Mouse (Mus musculus) embryo, embryonic 10.5 days (tissue): ENCODE results near the gene Actr10.

Experiments used
- DNase-seq: peaks from one replicate; pipeline ENCODE4 v3.0.0-alpha.2; 2015; ENCODE audit warnings: low spot score

Gene Actr10

GRCm38 (mm10) chr12:70937571-70938384, at the start of gene Actr10:
TSS of gene Actr10 (plus strand) at chr12:70937857.
- peak; percentile 94 for DNase-seq

- DNase-seq, result no peak
Observed at GRCm38 (mm10) chr12:70890405-70890804, 47.3 kb upstream of the Actr10 start.

- no peak for DNase-seq
Observed at GRCm38 (mm10) chr12:70890874-70891470, 46.7 kb upstream of the Actr10 start.

DNA sequence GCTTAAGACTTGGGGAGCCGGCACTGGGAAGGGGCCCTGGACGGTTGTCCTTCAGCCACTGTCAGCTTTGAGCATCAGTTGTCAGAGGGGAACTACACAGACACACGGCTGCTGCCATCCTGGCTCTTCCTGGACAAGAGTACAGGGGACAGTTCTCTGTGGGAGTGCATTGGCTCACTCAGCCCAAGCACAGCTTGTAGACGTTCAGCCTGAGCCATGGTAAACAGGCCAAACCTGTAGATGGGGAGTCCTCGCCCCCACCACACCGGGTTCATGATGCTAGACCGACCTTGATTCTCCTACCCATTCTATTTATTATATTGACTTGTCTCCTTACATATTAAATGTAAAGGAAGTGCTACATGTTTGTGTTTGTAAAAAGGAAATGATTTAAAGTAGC, 42.4 kb upstream of the Actr10 start:
- no peak for DNase-seq

GRCm38 (mm10) chr12:70896068-70896467, 41.6 kb upstream of the Actr10 start:
- no peak for DNase-seq

GRCm38 (mm10) chr12:70897434-70897833, 40.2 kb upstream of the Actr10 start:
- no peak for DNase-seq

GRCm38 (mm10) chr12:70898450-70898849, 39.2 kb upstream of the Actr10 start:
- peak; percentile 36 for DNase-seq

- no peak for DNase-seq
Observed at GRCm38 (mm10) chr12:70904471-70904870, 33.2 kb upstream of the Actr10 start.

- no peak for DNase-seq
Observed at GRCm38 (mm10) chr12:70906867-70907266, 30.8 kb upstream of the Actr10 start.

DNA sequence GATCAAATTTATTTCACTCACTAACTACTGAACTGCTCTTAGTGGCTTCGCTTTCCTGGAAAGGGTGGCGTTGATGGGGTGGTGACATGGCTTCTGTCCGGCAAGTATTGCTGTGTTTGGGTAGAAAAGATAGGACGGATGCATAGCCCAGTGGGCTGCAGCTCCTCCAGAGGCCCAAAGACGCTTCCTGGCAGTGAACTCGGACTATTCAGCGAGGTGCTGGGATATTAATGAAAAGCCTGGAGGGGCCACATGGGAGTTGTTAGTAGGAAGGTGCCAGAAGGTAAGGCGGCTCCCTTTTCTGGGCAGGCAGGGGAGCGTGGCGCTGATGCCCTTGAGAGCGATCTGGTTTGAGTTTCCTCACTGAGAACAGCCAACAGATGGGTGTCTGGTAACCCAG, 30.0 kb upstream of the Actr10 start:
- no peak for DNase-seq

DNA sequence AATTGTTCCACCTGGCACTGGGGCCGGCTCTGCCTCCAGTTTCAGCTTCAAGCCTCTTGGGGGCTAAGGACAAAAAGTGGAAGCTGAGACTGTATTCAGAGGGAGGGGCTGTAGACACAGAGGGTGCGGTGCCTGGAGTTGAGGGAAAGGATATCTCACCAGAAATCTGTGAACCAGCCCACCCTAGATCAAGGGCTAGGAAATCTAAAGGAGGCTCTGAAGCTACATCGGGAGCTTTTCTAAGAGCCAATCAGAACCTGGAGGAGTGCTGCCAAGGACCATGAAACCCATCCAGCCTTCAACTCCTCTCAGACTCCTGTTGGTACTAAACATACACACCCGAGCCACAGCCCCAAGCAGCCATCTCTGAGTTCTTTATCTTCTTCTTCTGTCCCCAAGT, 29.6 kb upstream of the Actr10 start:
- DNase-seq, result no peak

DNA sequence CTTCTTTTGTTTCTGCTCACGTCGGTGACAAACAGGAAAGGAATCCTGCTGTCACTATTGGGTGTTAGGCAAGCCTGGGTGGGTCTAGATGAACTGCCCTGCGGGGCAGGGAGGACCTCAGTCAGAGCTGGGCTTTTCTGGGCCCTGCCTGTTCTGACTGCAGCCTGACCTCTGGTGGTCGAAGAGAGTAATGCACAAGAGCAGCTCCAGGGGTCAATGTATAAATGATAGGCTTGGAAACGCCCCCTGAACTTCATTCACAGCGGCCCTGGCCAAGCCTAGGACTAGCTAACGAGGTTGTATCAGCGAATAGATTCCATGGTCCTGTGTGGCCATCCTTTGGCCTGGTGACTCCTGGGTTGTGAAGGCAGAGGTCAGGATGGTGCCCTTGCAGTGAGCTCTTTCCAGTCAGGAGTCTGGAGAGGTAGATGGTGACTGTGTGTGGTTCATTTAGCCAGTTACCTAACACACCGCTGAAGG, 27.4 kb upstream of the Actr10 start:
- peak; percentile 91 for DNase-seq

DNA sequence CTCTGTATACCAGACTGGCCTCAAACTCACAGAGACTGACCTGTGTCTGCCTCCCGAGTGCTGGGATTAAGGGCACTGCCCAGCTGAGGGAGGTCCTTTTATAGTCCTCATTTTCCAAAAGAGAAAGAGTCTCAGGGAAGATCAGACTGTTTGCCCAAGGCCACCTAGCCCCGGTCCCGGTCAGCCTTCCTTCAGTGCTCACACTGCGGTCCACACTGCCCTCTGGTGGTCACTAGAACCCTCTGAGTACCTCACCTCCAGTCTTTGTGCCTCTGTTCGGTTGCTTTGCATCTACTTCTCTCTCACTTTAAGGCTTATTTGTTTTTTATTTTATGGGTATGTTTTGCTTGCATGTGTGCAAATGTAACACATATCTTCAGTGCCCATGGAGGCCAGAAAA, 26.6 kb upstream of the Actr10 start:
- DNase-seq, result peak; percentile 91

- DNase-seq, result peak; percentile 20
Observed at GRCm38 (mm10) chr12:70911676-70912379, 25.8 kb upstream of the Actr10 start.

DNA sequence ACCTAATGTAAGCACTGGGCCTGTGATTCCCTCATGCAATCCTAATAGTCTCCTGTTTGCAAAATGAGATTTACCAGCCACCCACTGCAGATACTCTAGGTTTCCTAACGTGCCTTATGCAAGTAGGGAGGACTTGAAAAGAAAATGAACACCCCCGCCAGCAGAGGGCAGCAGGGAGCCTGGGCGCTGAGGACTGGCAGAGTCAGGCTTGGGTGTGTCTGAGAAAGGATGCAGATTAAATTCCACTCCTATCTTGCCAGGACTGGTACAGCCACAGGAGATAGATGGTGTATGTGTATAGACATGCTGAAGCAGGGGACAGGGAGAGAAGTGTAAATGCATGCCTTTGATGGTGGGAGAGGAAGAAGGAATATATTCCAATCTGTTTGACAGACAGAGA, 24.2 kb upstream of the Actr10 start:
- peak; percentile 33 for DNase-seq

- DNase-seq, result peak; percentile 71
Observed at GRCm38 (mm10) chr12:70914387-70914786, 23.3 kb upstream of the Actr10 start.

- no peak for DNase-seq
Observed at GRCm38 (mm10) chr12:70929781-70930180, 7.9 kb upstream of the Actr10 start.

DNA sequence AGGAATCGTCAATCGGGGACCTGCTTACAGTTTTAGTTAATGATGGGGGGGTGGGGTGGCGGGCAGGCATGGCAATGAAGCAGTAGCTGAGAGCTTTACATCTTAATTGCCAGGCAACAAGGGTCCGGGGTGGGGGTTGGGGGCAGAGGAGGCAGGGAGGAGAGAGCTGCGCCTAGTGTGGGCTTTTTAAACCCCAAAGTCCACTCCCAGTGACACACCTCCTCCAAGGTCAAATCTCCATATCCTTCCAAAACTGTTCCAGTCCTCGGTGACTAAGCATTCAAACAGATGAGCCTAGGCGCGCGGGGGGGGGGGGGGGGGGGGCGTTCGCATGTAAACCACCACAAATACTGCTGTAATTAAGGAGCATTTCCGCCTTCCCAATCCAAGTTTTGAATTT, 507 bp upstream of the Actr10 start:
- DNase-seq, result no peak

DNA sequence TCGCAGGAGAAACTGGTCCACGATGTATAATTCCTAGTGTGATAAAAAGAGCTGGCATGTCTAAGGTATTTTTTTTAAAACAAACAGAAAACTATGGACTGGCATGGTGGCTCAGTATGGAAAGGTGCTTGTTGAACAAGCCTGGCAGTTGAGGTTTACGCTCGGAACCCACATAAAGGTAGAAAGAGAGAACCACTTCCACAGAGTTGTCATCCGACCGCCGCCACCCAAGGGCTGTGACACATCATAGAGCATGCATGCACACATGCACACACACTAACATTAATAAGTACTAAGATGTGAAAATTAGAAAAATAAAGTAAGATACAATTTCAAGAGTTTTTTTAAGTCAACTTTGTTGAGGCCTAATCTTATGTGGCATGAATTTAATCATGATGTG, 3.1 kb downstream of the Actr10 start:
- no peak for DNase-seq

DNA sequence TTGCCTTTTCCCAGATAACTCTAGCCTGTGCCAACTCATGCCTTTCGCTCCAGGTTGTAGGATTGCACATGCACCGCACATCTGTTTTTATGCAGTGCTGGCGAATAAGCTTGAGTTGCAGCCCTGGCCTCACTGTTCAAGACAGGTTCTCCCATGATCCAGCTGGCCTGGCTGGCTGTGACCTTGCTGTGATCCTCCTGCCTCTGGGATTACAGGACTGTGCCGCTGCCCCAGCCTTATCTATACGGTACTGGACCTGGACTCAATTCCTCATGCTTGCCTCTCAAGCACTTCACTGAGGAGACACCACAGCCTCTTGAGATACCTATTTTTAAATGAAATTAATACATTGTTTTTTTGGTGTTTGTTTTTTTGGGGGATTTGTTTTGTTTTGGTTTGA, 6.5 kb downstream of the Actr10 start:
- no peak for DNase-seq

GRCm38 (mm10) chr12:70946585-70947256, 9.1 kb downstream of the Actr10 start:
- DNase-seq, result no peak

DNA sequence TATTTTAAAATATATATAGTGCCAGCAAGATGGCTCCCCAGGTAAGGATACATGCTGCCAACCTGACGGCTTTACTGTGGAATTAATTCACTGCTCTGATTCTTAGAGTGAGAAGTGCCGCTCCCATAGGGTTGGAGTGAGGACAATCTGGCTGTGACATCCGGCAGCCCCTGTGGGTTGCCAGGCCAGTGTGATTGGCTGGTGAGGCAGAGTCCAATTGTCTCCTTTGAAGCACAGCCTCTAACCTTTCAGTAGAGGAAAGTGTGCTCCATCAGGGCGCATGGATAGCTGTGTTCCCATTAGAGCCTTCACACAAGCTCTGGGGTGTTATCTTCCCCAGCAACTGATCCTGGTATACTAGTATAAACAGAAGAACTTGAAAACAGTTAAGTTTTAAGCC, 21.0 kb downstream of the Actr10 start:
- DNase-seq, result no peak
